Mouse (Mus musculus) CH12.LX (cell line): ENCODE measurements around the gene Arhgef2. TPM values are rescaled to one million over a fixed set of nuclear protein-coding genes. Genes with fewer than 3 reads are reported as not detected.

Source experiments
- DNase-seq: peaks from one replicate; pipeline ENCODE4 v3.0.0-alpha.2; 2013; ENCODE audit errors: extremely low read depth
- H3K27ac ChIP-seq: 2 replicates; pipeline ENCODE4 v1.5.1; 2012; ENCODE audit warnings: low read depth, mild to moderate bottlenecking, control low read depth, moderate library complexity; ENCODE audit not compliant: insufficient read depth
- H3K27me3 ChIP-seq: replicated peaks from 2 replicates; pipeline ENCODE3; 2012; ENCODE audit warnings: inconsistent platforms
- H3K36me3 ChIP-seq, 2 experiments: replicated peaks in 1 of 2; 2 replicates each; pipeline versions ENCODE3 to v1.6.1; 2012; ENCODE audit warnings: inconsistent platforms in 1 of 2, low read length in 1 of 2, mild to moderate bottlenecking in 1 of 2, mixed read lengths in 1 of 2, moderate library complexity in 1 of 2; ENCODE audit not compliant: control insufficient read depth in 1 of 2, insufficient read depth in 1 of 2
- H3K4me1 ChIP-seq, 2 experiments: 2 replicates each; pipeline ENCODE4 v1.6.1; 2012; ENCODE audit warnings: inconsistent platforms in 1 of 2, moderate library complexity in 1 of 2; ENCODE audit not compliant: insufficient read depth in 2 of 2, control insufficient read depth in 1 of 2
- H3K4me2 ChIP-seq: 2 replicates; pipeline ENCODE4 v1.6.1; 2012; ENCODE audit warnings: low read depth, mild to moderate bottlenecking, control low read depth; ENCODE audit not compliant: poor library complexity, insufficient read depth, severe bottlenecking
- H3K4me3 ChIP-seq, 3 experiments: fragments of 150-350 bp in 1 of 3; sonication (generic) in 1 of 3; replicated peaks in 1 of 3; 2 replicates each; pipeline versions ENCODE3 to v1.5.1; 2011 to 2012; ENCODE audit warnings: low read depth in 2 of 3, low read length in 2 of 3, mild to moderate bottlenecking in 2 of 3, moderate library complexity in 2 of 3, control low read depth in 1 of 3, improper control_type of control experiment in 1 of 3, inconsistent platforms in 1 of 3, mixed read lengths in 1 of 3; ENCODE audit not compliant: poor library complexity in 1 of 3
- H3K79me2 ChIP-seq: replicated peaks from 2 replicates; pipeline ENCODE4 v1.6.1; 2012; ENCODE audit warnings: mild to moderate bottlenecking, moderate library complexity; ENCODE audit not compliant: control insufficient read depth, poor library complexity, insufficient read depth, severe bottlenecking; ENCODE audit errors: extremely low read depth
- H3K9ac ChIP-seq: 2 replicates; pipeline ENCODE4 v1.6.1; 2012; ENCODE audit warnings: low read depth, mild to moderate bottlenecking, control low read depth, moderate library complexity; ENCODE audit not compliant: insufficient read depth
- H3K9me3 ChIP-seq: replicated peaks from 2 replicates; pipeline ENCODE3; 2012; ENCODE audit warnings: low read length, inconsistent platforms, mixed read lengths
- BHLHE40 ChIP-seq: IDR thresholded peaks from 2 replicates; pipeline ENCODE4 v1.6.1; 2011; ENCODE audit warnings: mild to moderate bottlenecking, low read depth, low read length, improper control_type of control experiment
- CHD1 ChIP-seq: IDR thresholded peaks from 2 replicates; pipeline ENCODE4 v1.6.1; 2012; ENCODE audit warnings: low read depth, low read length, improper control_type of control experiment, inconsistent platforms
- CHD2 ChIP-seq: IDR thresholded peaks from 2 replicates; pipeline ENCODE4 v1.6.1; 2011; ENCODE audit warnings: low read length, improper control_type of control experiment
- CTCF ChIP-seq, 2 experiments: IDR thresholded peaks in 1 of 2; conservative IDR thresholded peaks in 1 of 2; 2 replicates each; pipeline ENCODE4 v1.5.1; 2011 to 2012; ENCODE audit warnings: low read depth in 2 of 2, low read length in 2 of 2, improper control_type of control experiment in 1 of 2, inconsistent platforms in 1 of 2, mild to moderate bottlenecking in 1 of 2, moderate library complexity in 1 of 2
- ELF1 ChIP-seq: IDR thresholded peaks from 2 replicates; pipeline ENCODE4 v1.6.1; 2014; ENCODE audit warnings: low read depth, mild to moderate bottlenecking, inconsistent platforms, low read length, improper control_type of control experiment
- EP300 ChIP-seq: IDR thresholded peaks from 2 replicates; pipeline ENCODE4 v1.6.1; 2011; ENCODE audit warnings: low read length, improper control_type of control experiment
- ETS1 ChIP-seq: conservative IDR thresholded peaks from 2 replicates; pipeline ENCODE4 v1.6.1; 2012; ENCODE audit warnings: low read depth, mild to moderate bottlenecking, inconsistent platforms, low read length, improper control_type of control experiment, moderate library complexity
- GABPA ChIP-seq: IDR thresholded peaks from 2 replicates; pipeline ENCODE4 v1.6.1; 2012; ENCODE audit warnings: low read depth, low read length, improper control_type of control experiment, inconsistent platforms; ENCODE audit not compliant: insufficient replicate concordance
- HCFC1 ChIP-seq: IDR thresholded peaks from 2 replicates; pipeline ENCODE4 v1.6.1; 2012; ENCODE audit warnings: low read depth, mild to moderate bottlenecking, inconsistent platforms, low read length, improper control_type of control experiment
- JUN ChIP-seq: IDR thresholded peaks from 2 replicates; pipeline ENCODE4 v1.6.1; 2011; ENCODE audit warnings: low read depth, mild to moderate bottlenecking, low read length, improper control_type of control experiment, moderate library complexity; ENCODE audit not compliant: insufficient read depth
- JUND ChIP-seq: conservative IDR thresholded peaks from 2 replicates; pipeline ENCODE4 v1.6.1; 2011; ENCODE audit warnings: low read depth, low read length, improper control_type of control experiment
- KAT2A ChIP-seq: IDR thresholded peaks from 2 replicates; pipeline ENCODE4 v1.6.1; 2012; ENCODE audit warnings: low read length, improper control_type of control experiment, inconsistent platforms; ENCODE audit not compliant: insufficient replicate concordance
- MAFK ChIP-seq: IDR thresholded peaks from 2 replicates; pipeline ENCODE4 v1.6.1; 2011; ENCODE audit warnings: low read length, improper control_type of control experiment; ENCODE audit not compliant: insufficient replicate concordance
- MAZ ChIP-seq: IDR thresholded peaks from 2 replicates; pipeline ENCODE4 v1.6.1; 2012; ENCODE audit warnings: low read depth, mild to moderate bottlenecking, inconsistent platforms, low read length, improper control_type of control experiment, moderate library complexity
- MEF2A ChIP-seq: IDR thresholded peaks from 2 replicates; pipeline ENCODE4 v1.6.1; 2014; ENCODE audit warnings: low read depth, mild to moderate bottlenecking, inconsistent platforms, low read length, improper control_type of control experiment, borderline replicate concordance
- MXI1 ChIP-seq: IDR thresholded peaks from 2 replicates; pipeline ENCODE4 v1.6.1; 2011; ENCODE audit warnings: mild to moderate bottlenecking, low read depth, low read length, improper control_type of control experiment
- MYC ChIP-seq: IDR thresholded peaks from 2 replicates; pipeline ENCODE4 v1.6.1; 2011; ENCODE audit warnings: low read depth, mild to moderate bottlenecking, improper control_type of control experiment, low read length
- NELFE ChIP-seq: IDR thresholded peaks from 2 replicates; pipeline ENCODE4 v1.6.1; 2011; ENCODE audit warnings: low read depth, low read length, improper control_type of control experiment
- NRF1 ChIP-seq: IDR thresholded peaks from 2 replicates; pipeline ENCODE4 v1.6.1; 2014; ENCODE audit warnings: low read depth, mild to moderate bottlenecking, inconsistent platforms, low read length, improper control_type of control experiment, moderate library complexity
- PAX5 ChIP-seq: IDR thresholded peaks from 2 replicates; pipeline ENCODE4 v1.6.1; 2012; ENCODE audit warnings: low read length, inconsistent platforms, mixed read lengths
- POLR2A ChIP-seq: IDR thresholded peaks from 2 replicates; pipeline ENCODE4 v1.6.1; 2011; ENCODE audit warnings: low read depth, mild to moderate bottlenecking, improper control_type of control experiment, low read length
- POLR2AphosphoS2 ChIP-seq: IDR thresholded peaks from 2 replicates; pipeline ENCODE4 v1.6.1; 2011; ENCODE audit warnings: low read depth, low read length, improper control_type of control experiment
- RAD21 ChIP-seq: IDR thresholded peaks from 2 replicates; pipeline ENCODE4 v1.6.1; 2011; ENCODE audit warnings: low read depth, mild to moderate bottlenecking, low read length, improper control_type of control experiment, moderate library complexity
- RCOR1 ChIP-seq: conservative IDR thresholded peaks from 2 replicates; pipeline ENCODE4 v1.6.1; 2012; ENCODE audit warnings: low read depth, mild to moderate bottlenecking, inconsistent platforms, low read length, improper control_type of control experiment
- SMC3 ChIP-seq: IDR thresholded peaks from 2 replicates; pipeline ENCODE4 v1.6.1; 2011; ENCODE audit warnings: low read depth, low read length, improper control_type of control experiment
- TBP ChIP-seq: conservative IDR thresholded peaks from 2 replicates; pipeline ENCODE4 v1.6.1; 2011; ENCODE audit warnings: low read depth, low read length, improper control_type of control experiment
- USF2 ChIP-seq: conservative IDR thresholded peaks from 2 replicates; pipeline ENCODE4 v1.6.1; 2011; ENCODE audit warnings: low read depth, low read length, improper control_type of control experiment
- ZC3H11A ChIP-seq: IDR thresholded peaks from 2 replicates; pipeline ENCODE4 v1.6.1; 2012; ENCODE audit warnings: low read depth, mild to moderate bottlenecking, inconsistent platforms, low read length, improper control_type of control experiment
- ZKSCAN1 ChIP-seq: IDR thresholded peaks from 2 replicates; pipeline ENCODE4 v1.6.1; 2012; ENCODE audit warnings: low read depth, inconsistent platforms, low read length, improper control_type of control experiment, borderline replicate concordance
- ZNF384 ChIP-seq: IDR thresholded peaks from 2 replicates; pipeline ENCODE4 v1.6.1; 2012; ENCODE audit warnings: low read depth, low read length, improper control_type of control experiment, inconsistent platforms
- dilution Hi-C: fragments of 300-500 bp; cut with MboI; formaldehyde crosslinking; loops from 2 replicates; pipeline ENCODE4 v1.14.3; 2020; ENCODE audit warnings: low sequenced_read_pairs; ENCODE audit not compliant: extremely low pct_unique_long_range_greater_than_20kb, extremely low pct_ligation_motif_present
- in situ Hi-C: fragments of 300-500 bp; cut with MboI; formaldehyde crosslinking; loops from 3 replicates; pipeline ENCODE4 v1.14.3; 2019; ENCODE audit warnings: low sequenced_read_pairs, low pct_ligation_motif_present, low pct_unique_long_range_greater_than_20kb, mixed read lengths
- polyA plus RNA-seq: library from polyadenylated mRNA; unstranded; fragments of >175 nt; gene quantifications from 2 replicates; pipeline ENCODE4 v1.2.1, GENCODE M21; 2012; ENCODE audit warnings: low read depth; ENCODE audit not compliant: insufficient read length
- total RNA-seq, 2 experiments: library from RNA; depleted of rRNA; stranded (reverse); fragments of 300-350 nt in 1 of 2; fragments of >200 nt in 1 of 2; gene quantifications; 2 replicates each; pipeline ENCODE4 v1.2.3; 2012 to 2014

The Arhgef2 gene
- total and polyA plus RNA-seq, 3 experiments, result 18.5 to 43.9 (median 43.1) TPM

- DNase-seq, result no peak
- no peaks in the 10 kb centered on the region for H3K27me3 ChIP-seq
- TF ChIP-seq MEF2A (no peak), MYC (no peak), ETS1 (no peak), RCOR1 (no peak), NRF1 (no peak), TBP (no peak), CHD2 (no peak), MAZ (no peak), KAT2A (no peak), MXI1 (no peak)
- peaks cover 7% of the 10 kb centered on the region for H3K9me3 ChIP-seq
- in situ Hi-C loops, result no loop called here
- peaks cover 0 to 4% of the 10 kb centered on the region in 2 experiments; a peak in 1 of 4 replicates for H3K4me1 ChIP-seq
- no peak overlapping the region for H3K9ac ChIP-seq
- no peak overlapping the region for H3K4me3 ChIP-seq
- no peak overlapping the region for H3K4me2 ChIP-seq
- H3K36me3 ChIP-seq, result peaks cover 80 to 89% of the 10 kb centered on the region in 2 experiments
- no peaks in the 10 kb centered on the region; the same call in 1 of the 2 replicates for H3K79me2 ChIP-seq
- dilution Hi-C loops, result no loop called here
- H3K27ac ChIP-seq, result no peak overlapping the region
These were observed 33.5 kb downstream of the Arhgef2 start for GRCm38 (mm10) chr3:88639239-88639638.

- no peak overlapping the region for H3K4me2 ChIP-seq
- TF ChIP-seq RAD21 (peak; percentile 60), USF2 (no peak), BHLHE40 (no peak), ZC3H11A (peak; percentile 12; the same call in 1 of the 2 replicates), PAX5 (no peak), ELF1 (no peak), RCOR1 (no peak), CHD1 (no peak), JUND (no peak), JUN (no peak), GABPA (no peak), CTCF (conservative IDR thresholded peaks at IDR 0.05 in 1 of 2, IDR thresholded peaks at IDR 0.05 in 1 of 2; ENCODE audit: low read depth in 2 of 2, low read length in 2 of 2) (peak; percentile 53 to 84; a peak in 3 of 4 replicates), SMC3 (peak; percentile 81), MXI1 (no peak), ZNF384 (no peak), ZKSCAN1 (no peak), EP300 (no peak), KAT2A (no peak), POLR2AphosphoS2 (no peak), CHD2 (no peak), HCFC1 (no peak), MAFK (no peak), NELFE (no peak), POLR2A (no peak)
- peaks cover 7% of the 10 kb centered on the region for H3K9me3 ChIP-seq
- H3K9ac ChIP-seq, result no peak overlapping the region
- dilution Hi-C loops (no loop called here), in situ Hi-C loops (no loop called here)
- H3K4me3 ChIP-seq, result no peak overlapping the region
- peaks cover 0 to 7% of the 10 kb centered on the region in 2 experiments; a peak in 2 of 4 replicates for H3K4me1 ChIP-seq
- peak; percentile 65 for DNase-seq
- H3K27me3 ChIP-seq, result no peaks in the 10 kb centered on the region
- H3K36me3 ChIP-seq, result peaks cover 72 to 87% of the 10 kb centered on the region in 2 experiments
- H3K79me2 ChIP-seq, result no peaks in the 10 kb centered on the region; the same call in 1 of the 2 replicates
- H3K27ac ChIP-seq, result no peak overlapping the region
These were observed 34.9 kb downstream of the Arhgef2 start for GRCm38 (mm10) chr3:88640676-88641075.
